Mouse (Mus musculus): ENCODE data around the gene Btg1-ps2. TPM values are rescaled to one million over a fixed set of nuclear protein-coding genes. Genes with fewer than 3 reads are reported as not detected.
"Not testable (repeated sequence)": the region's sequence is repeated elsewhere in the genome, so short reads cannot be mapped to it uniquely, and the experiment has no call there.

The Btg1-ps2 gene
- polyA plus RNA-seq (2017; shearing (Covaris generic)), result not detected

- ATAC-seq, result not testable (repeated sequence)
Observed at GRCm38 (mm10) chrX:38043014-38043413, at the start of gene Btg1-ps2. Gene Btg1-ps2, minus strand, starts transcription at chrX:38043114.

- ATAC-seq, result no peak
Observed at GRCm38 (mm10) chrX:38085041-38085440, 42.1 kb upstream of the Btg1-ps2 start, which contains the start of gene Rhox11. Gene Rhox11, minus strand, starts transcription at chrX:38085141.

- ATAC-seq, result no peak
Observed at GRCm38 (mm10) chrX:38084226-38084625, 41.3 kb upstream of the Btg1-ps2 start.

GRCm38 (mm10) chrX:38066175-38066574 is 23.3 kb upstream of the Btg1-ps2 start, which contains the start of gene Rhox10:
Gene Rhox10, plus strand, starts transcription at chrX:38066475.
- no peak for ATAC-seq

- ATAC-seq, result no peak
Observed at GRCm38 (mm10) chrX:38061544-38061943, 18.6 kb upstream of the Btg1-ps2 start.

GRCm38 (mm10) chrX:38039666-38040065 is 3.2 kb downstream of the Btg1-ps2 start:
- no peak for ATAC-seq

- no peak for ATAC-seq
Observed at GRCm38 (mm10) chrX:38033841-38034240, 9.1 kb downstream of the Btg1-ps2 start.

GRCm38 (mm10) chrX:38018597-38018996 is 24.3 kb downstream of the Btg1-ps2 start, which contains the start of gene Btg1-ps1:
Gene Btg1-ps1, minus strand, starts transcription at chrX:38018815.
- ATAC-seq, result not testable (repeated sequence)

- ATAC-seq, result no peak
Observed at GRCm38 (mm10) chrX:38008756-38009155, 34.2 kb downstream of the Btg1-ps2 start.

Other genes with a start within 250 kb of the Btg1-ps2 start
- gene Rhox5, start 238.3 kb downstream of the Btg1-ps2 start, polyA plus RNA-seq (2017; shearing (Covaris generic)), result not detected
- not detected for gene Rhox6, start 216.2 kb downstream of the Btg1-ps2 start, polyA plus RNA-seq (2017; shearing (Covaris generic))
- not detected for gene Rhox7a, start 211.4 kb downstream of the Btg1-ps2 start, polyA plus RNA-seq (2017; shearing (Covaris generic))
- under 1 TPM in 1 of 2 experiments, not detected in 1; 0.46 TPM for gene Rhox8, start 164.2 kb downstream of the Btg1-ps2 start, polyA plus RNA-seq (2017; shearing (Covaris generic))
- not detected for gene Rhox7b, start 145.9 kb downstream of the Btg1-ps2 start, polyA plus RNA-seq (2017; shearing (Covaris generic))
- gene Rhox9, start 141.3 kb downstream of the Btg1-ps2 start, polyA plus RNA-seq (2017; shearing (Covaris generic)), result not detected
- gene Btg1-ps1, start 24.3 kb downstream of the Btg1-ps2 start, polyA plus RNA-seq (2017; shearing (Covaris generic)), result under 1 TPM in 1 of 2 experiments, not detected in 1; 0.36 TPM
- not detected for gene Rhox10, start 23.4 kb upstream of the Btg1-ps2 start, polyA plus RNA-seq (2017; shearing (Covaris generic))
- gene Rhox11, start 42.0 kb upstream of the Btg1-ps2 start, polyA plus RNA-seq (2017; shearing (Covaris generic)), result not detected
- not detected for gene Rhox12, start 67.8 kb upstream of the Btg1-ps2 start, polyA plus RNA-seq (2017; shearing (Covaris generic))
- not detected for gene Rhox13, start 78.1 kb upstream of the Btg1-ps2 start, polyA plus RNA-seq (2017; shearing (Covaris generic))
- 1 to 10 TPM; 1.1 to 1.7 TPM for gene Zbtb33, start 146.7 kb upstream of the Btg1-ps2 start, polyA plus RNA-seq (2017; shearing (Covaris generic))
- 1 to 10 TPM; 3.7 to 5.0 TPM for gene Tmem255a, start 209.3 kb upstream of the Btg1-ps2 start, polyA plus RNA-seq (2017; shearing (Covaris generic))

All from activated CD4-positive, CD25-positive, alpha-beta regulatory T cell, adult 4 months (primary cell).